Mouse (Mus musculus) frontal cortex, postnatal 25 days (tissue): ENCODE results near the gene Cavin2.

Experiments used
- DNase-seq, 2 experiments: peaks; one replicate each; pipeline ENCODE4 v3.0.0; 2022; ENCODE audit warnings: low spot score in 2 of 2

Cavin2 gene

GRCm38 (mm10) chr1:51307056-51307455, 18.1 kb downstream of the Cavin2 start:
- no peak for DNase-seq

DNA sequence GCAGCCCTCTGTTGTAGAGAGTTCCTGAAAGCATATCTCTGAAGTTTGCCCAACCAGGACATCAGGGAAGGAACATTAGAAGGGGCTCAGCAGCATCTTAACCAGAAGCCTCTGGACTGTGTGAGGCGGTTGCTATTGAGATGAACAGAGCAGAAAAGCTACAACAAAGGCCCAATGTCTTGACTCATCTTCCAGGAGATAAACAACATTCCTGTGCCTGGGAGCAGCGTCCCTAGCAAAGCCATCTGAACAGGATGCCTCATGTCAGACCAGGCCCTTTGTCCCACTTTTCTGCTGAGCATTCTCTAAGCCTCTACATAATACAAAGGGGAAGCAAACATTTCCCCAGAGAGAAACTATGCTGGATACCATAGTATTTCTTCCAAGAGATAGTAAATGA, 26.6 kb downstream of the Cavin2 start:
- DNase-seq: no peak

- DNase-seq: no peak
These were observed 34.6 kb downstream of the Cavin2 start for GRCm38 (mm10) chr1:51323506-51323905.

DNA sequence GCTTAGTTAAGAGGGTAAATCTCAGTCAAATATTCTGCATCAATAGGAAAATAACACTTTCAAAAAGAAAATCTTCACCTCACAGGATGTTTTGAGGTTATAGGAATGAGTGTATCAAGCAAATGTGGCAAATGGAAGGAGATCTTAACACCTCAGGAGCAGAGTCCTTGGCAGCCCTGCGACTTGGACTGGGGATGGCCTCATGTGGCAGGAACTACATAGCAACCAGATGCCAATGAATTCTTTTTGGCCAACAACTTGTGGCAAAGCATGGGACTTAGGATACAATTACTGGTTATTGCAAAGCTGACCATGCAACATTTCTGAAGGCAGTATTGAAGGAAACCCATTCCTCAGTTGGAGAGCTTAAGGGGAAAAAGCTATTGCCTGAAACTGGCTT, 39.6 kb downstream of the Cavin2 start:
- no peak for DNase-seq

DNA sequence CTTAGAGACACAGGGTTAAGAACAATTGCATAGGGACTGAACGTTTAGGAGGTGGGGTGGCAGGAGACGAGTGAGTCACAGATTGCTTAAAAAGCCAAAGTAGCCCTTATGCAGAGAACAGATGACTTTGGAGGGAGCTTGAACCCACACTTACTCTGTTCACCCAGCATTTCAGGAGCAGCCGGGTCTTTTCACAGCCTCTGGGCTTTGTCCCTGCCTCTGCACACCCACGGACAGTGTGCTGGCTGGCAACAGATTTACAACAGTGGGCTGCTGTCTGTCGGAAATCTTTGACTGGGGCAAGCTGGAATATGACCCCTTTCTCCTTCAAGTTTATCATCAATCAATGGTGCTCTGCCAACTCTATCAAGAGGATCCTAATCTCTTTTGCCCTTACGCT, 44.1 kb downstream of the Cavin2 start:
- DNase-seq: no peak

- peak; percentile 78 to 84 for DNase-seq
These were observed 44.8 kb downstream of the Cavin2 start for GRCm38 (mm10) chr1:51333557-51334285.

DNA sequence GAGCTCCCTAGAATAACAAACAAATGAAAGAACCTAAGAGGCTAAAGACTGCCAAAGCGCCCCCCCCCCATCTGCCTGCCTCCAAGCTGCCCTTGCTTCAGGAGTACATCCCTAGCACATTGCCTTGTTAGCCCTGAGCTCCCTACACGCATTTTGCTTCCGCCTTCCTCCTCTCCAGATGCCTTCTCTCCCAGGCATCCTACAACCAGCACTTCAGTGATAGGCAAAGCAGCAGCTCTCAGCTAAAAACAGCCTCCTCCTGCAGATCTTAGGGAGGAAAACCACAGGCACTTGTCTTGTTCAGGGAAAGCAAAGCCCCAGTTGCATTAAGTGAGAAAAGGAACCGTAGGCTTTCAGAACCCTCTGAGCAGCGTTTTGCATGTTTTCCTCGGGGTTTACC, 45.4 kb downstream of the Cavin2 start:
- DNase-seq: peak; percentile 29 to 43

- no peak for DNase-seq
These were observed 46.2 kb downstream of the Cavin2 start for GRCm38 (mm10) chr1:51335081-51335480.

- DNase-seq: no peak
These were observed 55.2 kb downstream of the Cavin2 start for GRCm38 (mm10) chr1:51344160-51344559.

DNA sequence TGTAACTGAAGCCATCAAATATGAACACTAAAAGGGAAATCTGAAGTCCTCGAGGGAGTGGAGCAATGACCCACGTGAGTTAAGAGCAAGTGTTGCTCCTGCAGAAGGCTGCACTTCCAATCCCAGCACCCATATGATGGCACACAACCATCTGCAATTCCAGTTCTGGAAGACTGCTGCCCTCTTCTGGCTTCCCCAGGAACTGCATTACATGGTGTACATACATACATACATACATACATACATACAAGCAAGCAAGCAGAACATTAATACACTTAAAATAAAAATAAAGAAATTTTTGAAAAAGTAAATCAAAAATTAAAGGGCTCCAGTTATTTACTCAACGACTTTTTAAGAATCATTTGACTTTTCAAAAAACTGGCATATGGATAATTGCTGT, 58.7 kb downstream of the Cavin2 start:
- no peak for DNase-seq

GRCm38 (mm10) chr1:51348631-51349030, 59.7 kb downstream of the Cavin2 start:
- DNase-seq: no peak

GRCm38 (mm10) chr1:51349291-51349967, 60.5 kb downstream of the Cavin2 start:
- no peak for DNase-seq
